Mouse (Mus musculus) G1E (cell line): ENCODE data around the gene Fra10ac1. TPM values are rescaled to one million over a fixed set of nuclear protein-coding genes. Genes with fewer than 3 reads are reported as not detected.

Experiments used
- ATAC-seq: 2 replicates; pipeline ENCODE4 v1.8.0; 2016; ENCODE audit warnings: mild to moderate bottlenecking; ENCODE audit not compliant: insufficient number of reproducible peaks, poor library complexity, low FRiP score, severe bottlenecking; ENCODE audit errors: extremely low read depth
- DNase-seq: peaks from one replicate; pipeline ENCODE4 v3.0.0; 2012; ENCODE audit warnings: low spot score
- H3K27me3 ChIP-seq: 2 replicates; pipeline ENCODE4 v1.6.1; 2012; ENCODE audit warnings: mild to moderate bottlenecking, low read length, inconsistent platforms; ENCODE audit not compliant: insufficient read depth
- H3K36me3 ChIP-seq: replicated peaks from 2 replicates; pipeline ENCODE3; 2012; ENCODE audit warnings: mild to moderate bottlenecking, inconsistent platforms
- H3K4me1 ChIP-seq: 2 replicates; pipeline ENCODE4 v1.6.1; 2012; ENCODE audit warnings: low read depth, low read length, inconsistent platforms, mixed read lengths; ENCODE audit not compliant: insufficient read depth
- H3K4me3 ChIP-seq: 2 replicates; pipeline ENCODE4 v1.5.1; 2012; ENCODE audit warnings: low read depth, mild to moderate bottlenecking, inconsistent platforms, low read length, moderate library complexity, mixed read lengths
- H3K9me3 ChIP-seq: replicated peaks from 2 replicates; pipeline ENCODE4 v1.6.1; 2012; ENCODE audit warnings: inconsistent platforms
- CTCF ChIP-seq: IDR thresholded peaks from 2 replicates; pipeline ENCODE4 v1.5.1; 2012; ENCODE audit warnings: low read depth, low read length, inconsistent platforms, mixed read lengths
- GATA1 ChIP-seq: IDR thresholded peaks from 2 replicates; pipeline ENCODE4 v1.6.1; 2012; ENCODE audit warnings: borderline replicate concordance, low read length, inconsistent platforms, mixed read lengths
- GATA2 ChIP-seq: IDR thresholded peaks from 2 replicates; pipeline ENCODE4 v1.6.1; 2012; ENCODE audit warnings: low read depth, low read length, inconsistent platforms, borderline replicate concordance
- POLR2AphosphoS5 ChIP-seq: IDR thresholded peaks from 2 replicates; pipeline ENCODE4 v1.6.1; 2012; ENCODE audit warnings: low read depth, low read length, inconsistent platforms; ENCODE audit not compliant: insufficient replicate concordance
- TAL1 ChIP-seq: conservative IDR thresholded peaks from 2 replicates; pipeline ENCODE4 v1.6.1; 2012; ENCODE audit warnings: low read depth, low read length, inconsistent platforms, mixed read lengths
- polyA plus RNA-seq: library from polyadenylated mRNA; stranded (reverse); fragments of >175 nt; gene quantifications from 2 replicates; pipeline ENCODE4 v1.2.3, GENCODE M21; 2012
- total RNA-seq, 2 experiments: library from RNA; stranded (forward) in 1 of 2; stranded (reverse) in 1 of 2; fragments of 200-1000 nt in 1 of 2; fragments of >200 nt in 1 of 2; fragmentation: Nextera tagmentation in 1 of 2; gene quantifications; 2 replicates each; pipeline ENCODE4 v1.2.3; 2014 to 2017

Gene Fra10ac1
- total and polyA plus RNA-seq, 3 experiments = 15.9 to 23.9 (median 18.1) TPM

GRCm38 (mm10) chr19:38179675-38180074, 44.3 kb downstream of the Fra10ac1 start:
- H3K4me3 ChIP-seq = no peak overlapping the region
- H3K4me1 ChIP-seq = no peaks in the 10 kb centered on the region
- H3K9me3 ChIP-seq = no peaks in the 10 kb centered on the region
- no peak for ATAC-seq
- peaks cover 44% of the 10 kb centered on the region for H3K36me3 ChIP-seq
- no peak for DNase-seq
- no peaks in the 10 kb centered on the region for H3K27me3 ChIP-seq
- TF ChIP-seq CTCF = no peak
- no peak for TF ChIP-seq TAL1
- TF ChIP-seq POLR2AphosphoS5 = no peak
- TF ChIP-seq GATA2 = no peak
- no peak for TF ChIP-seq GATA1

GRCm38 (mm10) chr19:38164633-38165032, 59.3 kb downstream of the Fra10ac1 start:
- no peak for DNase-seq
- Histone ChIP-seq H3K36me3 (no peaks in the 10 kb centered on the region), H3K4me3 (no peak overlapping the region), H3K4me1 (no peaks in the 10 kb centered on the region), H3K27me3 (peaks cover 12% of the 10 kb centered on the region; the same call in 1 of the 2 replicates), H3K9me3 (no peaks in the 10 kb centered on the region)
- TF ChIP-seq GATA2 (no peak), POLR2AphosphoS5 (no peak), TAL1 (no peak), GATA1 (no peak), CTCF (no peak)
- ATAC-seq = no peak

DNA sequence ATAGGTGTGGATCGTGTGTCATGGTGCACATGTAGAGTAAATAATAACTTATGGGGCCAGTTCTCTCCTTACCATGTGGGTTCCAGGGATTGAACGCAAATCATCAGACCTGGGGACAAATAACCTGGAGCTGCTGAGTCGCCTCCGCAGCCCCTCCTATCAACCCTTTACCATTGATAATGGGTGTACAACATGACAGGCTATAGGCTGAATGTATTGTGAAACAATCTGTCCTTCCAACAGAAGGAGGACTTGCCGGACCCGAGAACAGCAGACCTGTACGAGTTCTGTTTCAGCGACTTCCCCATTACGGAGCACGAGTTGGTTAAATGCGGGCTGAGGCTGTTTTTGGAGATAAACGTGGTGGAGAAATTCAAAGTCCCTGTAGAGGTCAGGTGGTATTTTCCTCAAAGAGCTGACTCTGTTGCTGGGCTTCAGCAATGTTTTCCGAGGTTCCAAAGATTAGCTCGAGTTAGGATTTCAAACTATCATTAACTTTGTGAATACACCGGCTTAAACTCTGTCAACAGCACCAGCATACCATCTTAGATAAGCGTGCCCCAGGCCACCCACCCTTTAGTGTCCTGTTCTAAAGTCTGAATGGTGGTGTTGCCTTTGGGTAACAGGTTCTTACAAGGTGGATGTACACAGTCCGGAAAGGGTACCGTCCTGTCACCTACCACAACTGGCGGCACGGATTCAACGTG, 62.2 kb downstream of the Fra10ac1 start:
- Histone ChIP-seq H3K4me1 (no peaks in the 10 kb centered on the region), H3K9me3 (no peaks in the 10 kb centered on the region), H3K36me3 (no peaks in the 10 kb centered on the region), H3K4me3 (no peak overlapping the region), H3K27me3 (peaks cover 12% of the 10 kb centered on the region; the same call in 1 of the 2 replicates)
- no peak for ATAC-seq
- TF ChIP-seq TAL1 (no peak), GATA1 (no peak), CTCF (no peak), POLR2AphosphoS5 (no peak), GATA2 (no peak)
- DNase-seq = no peak

GRCm38 (mm10) chr19:38156243-38156642, 67.7 kb downstream of the Fra10ac1 start:
- no peak for DNase-seq
- Histone ChIP-seq H3K36me3 (no peaks in the 10 kb centered on the region), H3K4me1 (no peaks in the 10 kb centered on the region), H3K27me3 (peaks cover 7% of the 10 kb centered on the region; the same call in 1 of the 2 replicates), H3K9me3 (no peaks in the 10 kb centered on the region), H3K4me3 (no peak overlapping the region)
- ATAC-seq = no peak
- no peak for TF ChIP-seq GATA2
- no peak for TF ChIP-seq GATA1
- TF ChIP-seq CTCF = no peak
- TF ChIP-seq POLR2AphosphoS5 = no peak

- no peak overlapping the region for H3K4me3 ChIP-seq
- no peak for TF ChIP-seq GATA2
- no peak for TF ChIP-seq GATA1
- no peak for TF ChIP-seq POLR2AphosphoS5
- no peak for TF ChIP-seq CTCF
- TF ChIP-seq TAL1 = no peak
- H3K9me3 ChIP-seq = no peaks in the 10 kb centered on the region
- no peaks in the 10 kb centered on the region for H3K4me1 ChIP-seq
- peaks cover 14% of the 10 kb centered on the region; the same call in 1 of the 2 replicates for H3K27me3 ChIP-seq
- H3K36me3 ChIP-seq = no peaks in the 10 kb centered on the region
- ATAC-seq (no peak), DNase-seq (no peak)
These were observed 80.2 kb downstream of the Fra10ac1 start for GRCm38 (mm10) chr19:38143540-38144271.

Other genes starting within 250 kb of the Fra10ac1 start
- not detected in 2 replicates for gene Myof, start 180.6 kb downstream of the Fra10ac1 start, total RNA-seq (2014; fragmentation: Nextera tagmentation)
- gene Myof, start 180.6 kb downstream of the Fra10ac1 start, total RNA-seq (2017) = 0.23 and 0.55 TPM in 2 replicates
- not detected in 2 replicates for gene Myof, start 180.6 kb downstream of the Fra10ac1 start, polyA plus RNA-seq
- 52.4 and 78.9 TPM in 2 replicates for gene Cep55, start 169.1 kb downstream of the Fra10ac1 start, total RNA-seq (2014; fragmentation: Nextera tagmentation)
- gene Cep55, start 169.1 kb downstream of the Fra10ac1 start, total RNA-seq (2017) = 56.6 and 60.2 TPM in 2 replicates
- 2.5 and 3.7 TPM in 2 replicates for gene Cep55, start 169.1 kb downstream of the Fra10ac1 start, polyA plus RNA-seq
- not detected in 2 replicates for gene Ffar4, start 127.1 kb downstream of the Fra10ac1 start, total RNA-seq (2014; fragmentation: Nextera tagmentation)
- not detected in 2 replicates for gene Ffar4, start 127.1 kb downstream of the Fra10ac1 start, total RNA-seq (2017)
- gene Ffar4, start 127.1 kb downstream of the Fra10ac1 start, polyA plus RNA-seq = not detected in 2 replicates
- not detected in 2 replicates for gene Rbp4, start 98.9 kb downstream of the Fra10ac1 start, total RNA-seq (2014; fragmentation: Nextera tagmentation)
- gene Rbp4, start 98.9 kb downstream of the Fra10ac1 start, total RNA-seq (2017) = not detected in 2 replicates
- not detected in 2 replicates for gene Rbp4, start 98.9 kb downstream of the Fra10ac1 start, polyA plus RNA-seq
- gene Pde6c, start 91.4 kb downstream of the Fra10ac1 start, total RNA-seq (2014; fragmentation: Nextera tagmentation) = not detected in 2 replicates
- not detected in 2 replicates for gene Pde6c, start 91.4 kb downstream of the Fra10ac1 start, total RNA-seq (2017)
- gene Pde6c, start 91.4 kb downstream of the Fra10ac1 start, polyA plus RNA-seq = not detected in 2 replicates
- 0.08 TPM in 1 of 2 replicates, not detected in the other for gene Lgi1, start 40.4 kb upstream of the Fra10ac1 start, total RNA-seq (2014; fragmentation: Nextera tagmentation)
- 0.17 and 0.38 TPM in 2 replicates for gene Lgi1, start 40.4 kb upstream of the Fra10ac1 start, total RNA-seq (2017)
- not detected in 2 replicates for gene Lgi1, start 40.4 kb upstream of the Fra10ac1 start, polyA plus RNA-seq
- gene Slc35g1, start 171.8 kb upstream of the Fra10ac1 start, total RNA-seq (2014; fragmentation: Nextera tagmentation) = 58.4 and 62.2 TPM in 2 replicates
- gene Slc35g1, start 171.8 kb upstream of the Fra10ac1 start, total RNA-seq (2017) = 42.2 and 44.4 TPM in 2 replicates
- gene Slc35g1, start 171.8 kb upstream of the Fra10ac1 start, polyA plus RNA-seq = 11.3 and 11.5 TPM in 2 replicates